Mouse (Mus musculus) T-helper 1 cell (primary cell): ENCODE results near the gene Atp8b4.
"Not testable (repeated sequence)": the region's sequence is repeated elsewhere in the genome, so short reads cannot be mapped to it uniquely, and the experiment has no call there.

Experiments used
- in situ Hi-C: fragments of 300-600 bp; cut with MboI, MseI; formaldehyde crosslinking; loops from one replicate; pipeline ENCODE4 v1.15.1; 2025; ENCODE audit warnings: high pct_unique_total_duplicates

Gene Atp8b4

GRCm38 (mm10) chr2:126495832-126496695, 4.4 kb downstream of the Atp8b4 start:
- in situ Hi-C loops = no loop called here

- in situ Hi-C loops = no loop called here
Observed at GRCm38 (mm10) chr2:126495230-126495629, 5.2 kb downstream of the Atp8b4 start.

- in situ Hi-C loops = no loop called here
Observed at GRCm38 (mm10) chr2:126493306-126493705, 7.2 kb downstream of the Atp8b4 start.

- in situ Hi-C loops = no loop called here
Observed at GRCm38 (mm10) chr2:126492713-126493112, 7.8 kb downstream of the Atp8b4 start.

- in situ Hi-C loops = no loop called here
Observed at GRCm38 (mm10) chr2:126491446-126491845, 9.0 kb downstream of the Atp8b4 start.

GRCm38 (mm10) chr2:126490573-126490972, 9.9 kb downstream of the Atp8b4 start:
- in situ Hi-C loops = no loop called here

- in situ Hi-C loops = no loop called here
Observed at GRCm38 (mm10) chr2:126485262-126486017, 15.0 kb downstream of the Atp8b4 start.

GRCm38 (mm10) chr2:126483337-126483736, 17.1 kb downstream of the Atp8b4 start:
- in situ Hi-C loops = no loop called here

GRCm38 (mm10) chr2:126477556-126477955, 22.9 kb downstream of the Atp8b4 start:
- in situ Hi-C loops = no loop called here

GRCm38 (mm10) chr2:126475681-126476410, 24.6 kb downstream of the Atp8b4 start:
- in situ Hi-C loops = no loop called here

GRCm38 (mm10) chr2:126474019-126474418, 26.5 kb downstream of the Atp8b4 start:
- in situ Hi-C loops = no loop called here

- in situ Hi-C loops = no loop called here
Observed at GRCm38 (mm10) chr2:126472836-126473235, 27.6 kb downstream of the Atp8b4 start.

GRCm38 (mm10) chr2:126467790-126468189, 32.7 kb downstream of the Atp8b4 start:
- in situ Hi-C loops = no loop called here

- in situ Hi-C loops = no loop called here
Observed at GRCm38 (mm10) chr2:126466391-126467134, 33.9 kb downstream of the Atp8b4 start.

- in situ Hi-C loops = no loop called here
Observed at GRCm38 (mm10) chr2:126458661-126459060, 41.8 kb downstream of the Atp8b4 start.

GRCm38 (mm10) chr2:126457759-126458158, 42.7 kb downstream of the Atp8b4 start:
- in situ Hi-C loops = not testable (repeated sequence)

GRCm38 (mm10) chr2:126450937-126451302, 49.6 kb downstream of the Atp8b4 start:
- in situ Hi-C loops = no loop called here

GRCm38 (mm10) chr2:126450210-126450936, 50.1 kb downstream of the Atp8b4 start:
- in situ Hi-C loops = no loop called here

- in situ Hi-C loops = no loop called here
Observed at GRCm38 (mm10) chr2:126445039-126445438, 55.4 kb downstream of the Atp8b4 start.

- in situ Hi-C loops = no loop called here
Observed at GRCm38 (mm10) chr2:126441586-126441985, 58.9 kb downstream of the Atp8b4 start.

- in situ Hi-C loops = no loop called here
Observed at GRCm38 (mm10) chr2:126434712-126435111, 65.8 kb downstream of the Atp8b4 start.
